Mouse (Mus musculus): ENCODE data around the gene Setd7. TPM values are rescaled to one million over a fixed set of nuclear protein-coding genes. Genes with fewer than 3 reads are reported as not detected.

The Setd7 gene
- polyA plus RNA-seq, 1 experiment from 2014 or later = 3.5 TPM

- ATAC-seq (ENCODE audit: low FRiP score, low read depth) = no peak
- H3K4me2 ChIP-seq (replicated peaks) = no peak overlapping the region
- no peak overlapping the region for H3K4me3 ChIP-seq
Observed at GRCm38 (mm10) chr3:51504385-51504952, 56.2 kb downstream of the Setd7 start.

GRCm38 (mm10) chr3:51499876-51500275 lies 60.8 kb downstream of the Setd7 start:
- Histone ChIP-seq H3K4me3 (no peak overlapping the region), H3K9ac (replicated peaks) (no peak overlapping the region), H3K4me1 (peaks cover 6% of the 10 kb centered on the region), H3K36me3 (0 out of 2 replicates have a peak, but pooled peaks cover 5% of the 10 kb centered on the region), H3K4me2 (replicated peaks) (no peak overlapping the region), H3K27ac (replicated peaks) (no peak overlapping the region), H3K9me3 (no peaks in the 10 kb centered on the region), H3K27me3 (no peaks in the 10 kb centered on the region)
- ATAC-seq (ENCODE audit: low FRiP score, low read depth) = no peak
- WGBS = 92% methylated on average over 4 of the region's 4 CpGs

More at GRCm38 (mm10) chr3:51504385-51504952, 56.2 kb downstream of the Setd7 start:
- peaks cover 8% of the 10 kb centered on the region for H3K4me1 ChIP-seq
- H3K9ac ChIP-seq (replicated peaks) = no peak overlapping the region
- H3K27ac ChIP-seq (replicated peaks) = no peak overlapping the region
- 78% methylated on average over 11 of the region's 11 CpGs for WGBS
- H3K36me3 ChIP-seq = no peaks in the 10 kb centered on the region
- no peaks in the 10 kb centered on the region for H3K27me3 ChIP-seq
- no peaks in the 10 kb centered on the region for H3K9me3 ChIP-seq

GRCm38 (mm10) chr3:51498659-51499058 lies 62.0 kb downstream of the Setd7 start:
- WGBS = 78% methylated on average over 5 of the region's 5 CpGs
- Histone ChIP-seq H3K36me3 (peaks cover 13% of the 10 kb centered on the region), H3K4me1 (no peaks in the 10 kb centered on the region; the same call in 1 of the 2 replicates), H3K9me3 (no peaks in the 10 kb centered on the region), H3K27ac (replicated peaks) (no peak overlapping the region), H3K27me3 (no peaks in the 10 kb centered on the region), H3K4me2 (replicated peaks) (no peak overlapping the region), H3K4me3 (no peak overlapping the region), H3K9ac (replicated peaks) (no peak overlapping the region)
- no peak for ATAC-seq (ENCODE audit: low FRiP score, low read depth)

DNA sequence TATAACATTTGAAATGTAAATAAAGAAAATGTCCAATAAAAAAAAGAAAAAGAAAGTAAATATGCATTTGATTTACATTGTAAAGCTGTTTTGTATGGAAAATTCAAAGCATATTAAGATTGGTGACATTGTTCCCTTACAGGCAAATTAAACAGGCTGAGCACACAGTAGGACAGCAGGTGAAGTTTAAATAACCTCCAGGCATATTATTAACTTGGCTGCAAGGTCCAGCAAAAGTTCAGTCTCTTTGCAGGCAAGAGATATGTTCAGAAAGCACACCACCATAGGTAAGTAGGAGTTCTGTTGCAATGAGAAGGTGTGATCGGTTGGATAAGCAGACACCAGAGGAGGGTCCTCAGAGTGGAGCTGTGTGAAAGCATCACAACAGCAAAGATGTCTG lies 62.7 kb downstream of the Setd7 start:
- no peak overlapping the region for H3K4me2 ChIP-seq (replicated peaks)
- 90% methylated on average over 1 of the region's 1 CpGs for WGBS
- H3K4me3 ChIP-seq = no peak overlapping the region
- no peaks in the 10 kb centered on the region for H3K9me3 ChIP-seq
- no peaks in the 10 kb centered on the region for H3K27me3 ChIP-seq
- H3K27ac ChIP-seq (replicated peaks) = no peak overlapping the region
- H3K9ac ChIP-seq (replicated peaks) = no peak overlapping the region
- H3K36me3 ChIP-seq = peaks cover 19% of the 10 kb centered on the region
- no peak for ATAC-seq (ENCODE audit: low FRiP score, low read depth)
- H3K4me1 ChIP-seq = no peaks in the 10 kb centered on the region; the same call in 1 of the 2 replicates

DNA sequence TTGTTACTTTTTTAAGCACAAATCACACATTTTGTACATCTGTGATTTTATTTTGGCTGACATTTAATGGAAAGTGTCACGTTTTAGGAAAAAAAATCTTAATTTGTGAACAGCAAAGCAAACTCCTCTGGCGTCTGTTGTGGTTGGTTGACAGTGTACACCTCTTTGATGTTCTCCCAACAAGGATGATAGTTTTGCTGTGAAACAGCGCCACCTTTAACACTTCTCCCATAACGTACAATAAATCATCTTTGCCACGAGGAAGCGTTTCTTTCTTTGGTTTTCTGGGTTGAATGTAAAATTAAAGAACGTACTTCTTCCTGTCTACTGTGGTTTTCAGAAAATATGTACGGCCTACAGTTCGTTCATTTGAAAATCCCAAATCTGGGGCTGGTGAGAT lies 65.0 kb downstream of the Setd7 start:
- Histone ChIP-seq H3K4me1 (no peaks in the 10 kb centered on the region), H3K9ac (replicated peaks) (no peak overlapping the region)
- 93% methylated on average over 9 of the region's 9 CpGs for WGBS

GRCm38 (mm10) chr3:51494466-51494865 lies 66.2 kb downstream of the Setd7 start:
- H3K9ac ChIP-seq (replicated peaks) = no peak overlapping the region
- no peaks in the 10 kb centered on the region for H3K27me3 ChIP-seq
- H3K36me3 ChIP-seq = peaks cover 20% of the 10 kb centered on the region
- no peak overlapping the region for H3K4me3 ChIP-seq
- no peaks in the 10 kb centered on the region for H3K4me1 ChIP-seq
- no peak overlapping the region for H3K27ac ChIP-seq (replicated peaks)
- 94% methylated on average over 2 of the region's 2 CpGs for WGBS
- no peaks in the 10 kb centered on the region for H3K9me3 ChIP-seq
- no peak for ATAC-seq (ENCODE audit: low FRiP score, low read depth)
- no peak overlapping the region for H3K4me2 ChIP-seq (replicated peaks)

More for the DNA sequence above, 65.0 kb downstream of the Setd7 start:
- H3K36me3 ChIP-seq = peaks cover 20% of the 10 kb centered on the region
- H3K4me3 ChIP-seq = no peak overlapping the region
- H3K27me3 ChIP-seq = no peaks in the 10 kb centered on the region
- no peak overlapping the region for H3K27ac ChIP-seq (replicated peaks)
- H3K9me3 ChIP-seq = no peaks in the 10 kb centered on the region
- no peak overlapping the region for H3K4me2 ChIP-seq (replicated peaks)
- no peak for ATAC-seq (ENCODE audit: low FRiP score, low read depth)

GRCm38 (mm10) chr3:51493272-51493838 lies 67.3 kb downstream of the Setd7 start:
- WGBS = 93% methylated on average over 13 of the region's 13 CpGs
- H3K4me2 ChIP-seq (replicated peaks) = no peak overlapping the region
- no peak for ATAC-seq (ENCODE audit: low FRiP score, low read depth)

GRCm38 (mm10) chr3:51490088-51490753 lies 70.5 kb downstream of the Setd7 start:
- Histone ChIP-seq H3K9ac (replicated peaks) (no peak overlapping the region), H3K4me2 (replicated peaks) (no peak overlapping the region), H3K9me3 (no peaks in the 10 kb centered on the region), H3K4me1 (peaks cover 7% of the 10 kb centered on the region), H3K27ac (replicated peaks) (no peak overlapping the region), H3K36me3 (peaks cover 21% of the 10 kb centered on the region), H3K27me3 (no peaks in the 10 kb centered on the region), H3K4me3 (no peak overlapping the region)
- ATAC-seq (ENCODE audit: low FRiP score, low read depth) = no peak
- WGBS = 92% methylated on average over 7 of the region's 7 CpGs

More at GRCm38 (mm10) chr3:51493272-51493838, 67.3 kb downstream of the Setd7 start:
- Histone ChIP-seq H3K9ac (replicated peaks) (no peak overlapping the region), H3K27ac (replicated peaks) (no peak overlapping the region), H3K9me3 (no peaks in the 10 kb centered on the region), H3K4me1 (no peaks in the 10 kb centered on the region), H3K4me3 (no peak overlapping the region), H3K36me3 (peaks cover 24% of the 10 kb centered on the region), H3K27me3 (no peaks in the 10 kb centered on the region)

DNA sequence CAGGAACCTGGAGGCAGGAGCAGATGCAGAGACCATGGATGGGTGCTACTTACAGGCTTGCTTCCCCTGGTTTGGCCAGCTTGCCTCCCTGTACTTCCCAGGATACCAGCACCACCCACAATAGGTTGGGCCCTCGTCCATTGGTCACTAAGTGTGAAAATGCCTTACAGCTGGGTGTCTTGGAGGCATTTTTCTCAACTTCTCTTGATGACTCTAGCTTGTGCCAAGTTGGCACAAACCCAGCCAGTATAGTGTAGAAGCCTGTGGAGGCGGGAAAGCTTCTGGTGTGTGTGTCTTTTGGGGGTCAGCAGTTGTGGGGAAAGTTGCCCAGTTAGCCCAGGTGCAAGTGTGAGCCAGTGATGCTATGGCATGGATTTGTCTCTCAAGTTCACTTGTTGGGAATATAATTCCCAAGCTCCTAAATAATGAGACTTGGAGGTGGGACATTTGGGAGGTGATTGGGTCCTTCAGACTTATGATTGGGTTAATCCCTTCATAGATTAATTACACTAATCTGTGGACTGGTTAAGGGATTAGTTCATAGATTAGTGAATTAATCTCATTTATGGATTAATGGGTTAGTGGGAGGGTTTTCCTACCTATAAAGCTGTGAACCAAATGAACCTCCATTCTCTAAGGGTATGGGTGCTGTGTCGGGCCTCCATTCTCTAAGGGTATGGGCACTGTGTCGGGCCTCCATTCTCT lies 74.0 kb downstream of the Setd7 start:
- no peaks in the 10 kb centered on the region for H3K9me3 ChIP-seq
- H3K4me1 ChIP-seq = peaks cover 23% of the 10 kb centered on the region
- H3K27me3 ChIP-seq = no peaks in the 10 kb centered on the region
- H3K4me2 ChIP-seq (replicated peaks) = no peak overlapping the region
- H3K4me3 ChIP-seq = no peak overlapping the region
- H3K36me3 ChIP-seq = 0 out of 2 replicates have a peak, but pooled peaks cover 4% of the 10 kb centered on the region
- 84% methylated on average over 4 of the region's 4 CpGs for whole genome bisulfite sequencing
- no peak overlapping the region for H3K9ac ChIP-seq (replicated peaks)
- no peak for ATAC-seq (ENCODE audit: low FRiP score, low read depth)
- H3K27ac ChIP-seq (replicated peaks) = no peak overlapping the region

DNA sequence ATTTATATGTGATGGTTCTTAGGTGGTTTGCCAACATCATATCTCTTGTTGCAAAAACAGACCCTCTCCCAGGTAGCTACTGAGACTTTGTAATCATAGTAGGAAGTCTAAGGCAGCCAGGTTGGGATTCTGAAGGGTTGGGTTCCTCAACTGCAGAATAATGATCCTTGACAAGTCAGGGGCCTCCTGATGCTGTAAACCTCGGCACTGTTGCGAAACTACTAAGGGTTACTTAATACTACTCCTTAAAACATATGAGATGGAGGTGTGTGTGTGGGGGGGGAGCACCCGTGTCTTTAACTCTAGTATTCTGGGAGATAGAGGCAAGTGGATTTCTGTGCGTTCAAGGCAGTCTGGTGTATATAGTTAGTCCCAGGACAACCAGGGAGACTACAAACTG lies 75.3 kb downstream of the Setd7 start:
- no peak overlapping the region for H3K9ac ChIP-seq (replicated peaks)
- no peak for ATAC-seq (ENCODE audit: low FRiP score, low read depth)
- H3K27me3 ChIP-seq = no peaks in the 10 kb centered on the region
- peaks cover 23% of the 10 kb centered on the region for H3K4me1 ChIP-seq
- no peak overlapping the region for H3K27ac ChIP-seq (replicated peaks)
- 0 out of 2 replicates have a peak, but pooled peaks cover 4% of the 10 kb centered on the region for H3K36me3 ChIP-seq
- H3K4me3 ChIP-seq = peak overlapping the region; percentile 14; the same call in 1 of the 2 replicates
- 80% methylated on average over 4 of the region's 4 CpGs for WGBS
- no peaks in the 10 kb centered on the region for H3K9me3 ChIP-seq
- H3K4me2 ChIP-seq (replicated peaks) = peak overlapping the region; percentile 84

GRCm38 (mm10) chr3:51484370-51484769 lies 76.3 kb downstream of the Setd7 start:
- peak; percentile 50 for ATAC-seq (ENCODE audit: low FRiP score, low read depth)

More at GRCm38 (mm10) chr3:51484370-51484769, 76.3 kb downstream of the Setd7 start:
- 1% methylated on average over 31 of the region's 33 CpGs for WGBS
- peaks cover 23% of the 10 kb centered on the region for H3K4me1 ChIP-seq
- peak overlapping the region; percentile 84 for H3K4me2 ChIP-seq (replicated peaks)
- H3K9me3 ChIP-seq = no peaks in the 10 kb centered on the region
- peak overlapping the region; percentile 92 for H3K27ac ChIP-seq (replicated peaks)
- H3K9ac ChIP-seq (replicated peaks) = peak overlapping the region; percentile 82
- 0 out of 2 replicates have a peak, but pooled peaks cover 4% of the 10 kb centered on the region for H3K36me3 ChIP-seq
- peak overlapping the region; percentile 74 for H3K4me3 ChIP-seq
- H3K27me3 ChIP-seq = no peaks in the 10 kb centered on the region
